Mouse (Mus musculus) ES-Bruce4 (cell line): ENCODE measurements at regions not wholly inside any gene's neighbourhood (a gene's known extent, or its start where the extent isn't known, plus 50 kb on each side); places are given as distances from the start of the nearest gene placed in this dataset.

ENCODE experiments used
- CTCF ChIP-seq: IDR thresholded peaks from one replicate; pipeline ENCODE4 v1.8.1; 2011; ENCODE audit warnings: low read depth, low read length
- EP300 ChIP-seq: IDR thresholded peaks from 2 replicates; pipeline ENCODE4 v1.6.1; 2011; ENCODE audit warnings: low read depth, low read length; ENCODE audit not compliant: insufficient read depth
- POLR2A ChIP-seq: IDR thresholded peaks from one replicate; pipeline ENCODE4 v1.8.1; 2011; ENCODE audit warnings: low read length; ENCODE audit not compliant: insufficient read depth

DNA sequence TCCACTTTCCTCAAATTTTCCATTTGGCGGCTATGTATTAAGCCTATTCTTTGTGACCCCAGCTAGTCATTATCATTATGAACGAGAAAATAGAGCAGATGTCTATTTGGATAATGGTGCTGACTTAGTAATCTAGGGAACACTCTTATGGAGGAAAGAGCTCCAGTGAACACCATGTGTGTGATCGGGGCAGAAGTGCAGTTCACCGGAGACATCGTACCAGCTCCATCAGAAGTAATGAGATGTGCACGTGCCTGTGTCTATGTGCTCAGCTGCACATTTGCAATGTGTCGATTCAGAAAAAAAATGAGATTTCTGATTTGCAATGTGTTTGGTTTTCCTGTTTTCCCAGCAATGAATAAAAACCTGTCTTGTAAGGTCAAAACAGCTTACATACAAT is 206.6 kb downstream of the Mreg start:
- TF ChIP-seq CTCF (no peak), EP300 (no peak), POLR2A (no peak)
